Mouse (Mus musculus): ENCODE results near the gene Acacb. TPM values are rescaled to one million over a fixed set of nuclear protein-coding genes. Genes with fewer than 3 reads are reported as not detected.

The Acacb gene
- total and polyA plus RNA-seq, 2 experiments from 2014 or later, result 2.0 to 5.6 TPM

- no peak for ATAC-seq (ENCODE audit: low FRiP score)
- Histone ChIP-seq H3K9me3 (ENCODE audit: low read length) (no peaks in the 10 kb centered on the region), H3K4me2 (ENCODE audit: low read depth, low read length, poor library complexity, severe bottlenecking) (no peak overlapping the region), H3K4me1 (ENCODE audit: insufficient read depth, low read length) (no peaks in the 10 kb centered on the region), H3K27me3 (ENCODE audit: insufficient read depth, low read length) (no peaks in the 10 kb centered on the region), H3K27ac (ENCODE audit: low read depth, low read length) (no peak overlapping the region), H3K4me3 (ENCODE audit: low read depth, low read length) (no peak overlapping the region), H3K36me3 (ENCODE audit: insufficient read depth, low read length) (no peaks in the 10 kb centered on the region), H3K9ac (replicated peaks; ENCODE audit: low read length, poor library complexity, severe bottlenecking) (no peak overlapping the region)
- peak; percentile 40 for TF ChIP-seq CTCF (IDR thresholded peaks at IDR 0.05)
- no peak for DNase-seq (ENCODE audit: low spot score)
- WGBS, result 82% methylated on average over 12 of the region's 12 CpGs
Measured at GRCm38 (mm10) chr5:114188900-114189464, 42.6 kb downstream of the Acacb start.

DNA sequence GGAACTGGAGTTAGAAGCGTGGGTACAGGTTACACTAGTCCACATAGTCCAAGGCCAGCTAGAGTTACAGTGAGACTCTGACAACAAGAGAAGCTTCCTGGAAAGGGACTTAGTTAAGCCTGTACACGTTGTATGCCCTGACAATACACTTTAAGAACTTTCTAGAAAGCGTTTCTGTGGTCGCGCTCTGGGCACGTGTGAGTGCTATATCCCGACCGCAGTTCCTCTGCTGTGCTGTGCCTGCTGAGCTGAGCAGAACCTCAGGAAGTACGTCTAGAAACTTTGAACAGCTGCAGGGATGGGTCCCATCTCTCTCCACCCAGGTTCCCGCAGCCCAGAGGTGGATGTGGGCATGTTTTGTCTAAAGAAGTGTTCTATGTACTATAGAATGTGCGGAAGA is 47.8 kb downstream of the Acacb start:
- 85% methylated on average over 11 of the region's 11 CpGs for WGBS
- H3K4me1 ChIP-seq (ENCODE audit: insufficient read depth, low read length), result no peaks in the 10 kb centered on the region
- H3K36me3 ChIP-seq (ENCODE audit: insufficient read depth, low read length), result no peaks in the 10 kb centered on the region
- DNase-seq (ENCODE audit: low spot score), result no peak
- no peak overlapping the region for H3K9ac ChIP-seq (replicated peaks; ENCODE audit: low read length, poor library complexity, severe bottlenecking)
- no peaks in the 10 kb centered on the region for H3K27me3 ChIP-seq (ENCODE audit: insufficient read depth, low read length)
- ATAC-seq (ENCODE audit: low FRiP score), result no peak
- H3K27ac ChIP-seq (ENCODE audit: low read depth, low read length), result no peak overlapping the region
- no peak for TF ChIP-seq CTCF (IDR thresholded peaks at IDR 0.05)
- H3K4me3 ChIP-seq (ENCODE audit: low read depth, low read length), result no peak overlapping the region
- H3K9me3 ChIP-seq (ENCODE audit: low read length), result no peaks in the 10 kb centered on the region
- H3K4me2 ChIP-seq (ENCODE audit: low read depth, low read length, poor library complexity, severe bottlenecking), result no peak overlapping the region

GRCm38 (mm10) chr5:114199116-114199777 is 52.9 kb downstream of the Acacb start:
- H3K36me3 ChIP-seq (ENCODE audit: insufficient read depth, low read length), result no peaks in the 10 kb centered on the region
- ATAC-seq (ENCODE audit: low FRiP score), result no peak
- peak overlapping the region; percentile 9; the same call in 1 of the 2 replicates for H3K4me2 ChIP-seq (ENCODE audit: low read depth, low read length, poor library complexity, severe bottlenecking)
- DNase-seq (ENCODE audit: low spot score), result peak; percentile 12
- 14% methylated on average over 13 of the region's 13 CpGs for WGBS
- H3K27me3 ChIP-seq (ENCODE audit: insufficient read depth, low read length), result no peaks in the 10 kb centered on the region
- no peak overlapping the region for H3K9ac ChIP-seq (replicated peaks; ENCODE audit: low read length, poor library complexity, severe bottlenecking)
- no peaks in the 10 kb centered on the region for H3K9me3 ChIP-seq (ENCODE audit: low read length)
- H3K4me1 ChIP-seq (ENCODE audit: insufficient read depth, low read length), result peaks cover 2% of the 10 kb centered on the region; the same call in 1 of the 2 replicates
- H3K27ac ChIP-seq (ENCODE audit: low read depth, low read length), result no peak overlapping the region; the same call in 1 of the 2 replicates
- no peak overlapping the region for H3K4me3 ChIP-seq (ENCODE audit: low read depth, low read length)
- TF ChIP-seq CTCF (IDR thresholded peaks at IDR 0.05), result peak; percentile 21; the same call in 1 of the 2 replicates

GRCm38 (mm10) chr5:114206158-114206557 is 59.8 kb downstream of the Acacb start:
- no peaks in the 10 kb centered on the region for H3K9me3 ChIP-seq (ENCODE audit: low read length)
- no peak overlapping the region for H3K4me3 ChIP-seq (ENCODE audit: low read depth, low read length)
- no peaks in the 10 kb centered on the region for H3K27me3 ChIP-seq (ENCODE audit: insufficient read depth, low read length)
- H3K4me2 ChIP-seq (ENCODE audit: low read depth, low read length, poor library complexity, severe bottlenecking), result no peak overlapping the region
- TF ChIP-seq CTCF (IDR thresholded peaks at IDR 0.05), result no peak
- H3K4me1 ChIP-seq (ENCODE audit: insufficient read depth, low read length), result no peaks in the 10 kb centered on the region
- no peak for ATAC-seq (ENCODE audit: low FRiP score)
- H3K27ac ChIP-seq (ENCODE audit: low read depth, low read length), result no peak overlapping the region
- H3K36me3 ChIP-seq (ENCODE audit: insufficient read depth, low read length), result no peaks in the 10 kb centered on the region
- DNase-seq (ENCODE audit: low spot score), result no peak
- 90% methylated on average over 2 of the region's 2 CpGs for WGBS
- H3K9ac ChIP-seq (replicated peaks; ENCODE audit: low read length, poor library complexity, severe bottlenecking), result no peak overlapping the region

DNA sequence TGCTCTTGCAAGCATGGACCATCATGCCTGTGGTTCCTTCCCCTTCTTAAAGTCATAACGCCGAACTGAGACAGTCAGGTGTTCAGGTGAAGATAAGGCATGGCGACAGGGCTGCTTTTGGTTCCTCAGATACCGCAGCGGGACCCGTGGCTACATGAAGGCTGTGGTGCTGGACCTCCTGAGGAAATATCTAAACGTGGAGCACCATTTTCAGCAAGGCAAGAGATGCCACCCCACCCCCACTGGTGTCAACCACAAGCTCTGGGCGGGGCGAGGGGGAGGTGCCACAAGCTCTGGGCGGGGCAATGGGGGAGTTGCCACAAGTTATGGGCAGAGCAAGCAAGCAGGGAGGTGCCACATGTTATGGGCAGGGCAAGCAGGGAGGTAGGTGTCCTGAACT is 66.8 kb downstream of the Acacb start:
- H3K9ac ChIP-seq (replicated peaks; ENCODE audit: low read length, poor library complexity, severe bottlenecking), result no peak overlapping the region
- DNase-seq (ENCODE audit: low spot score) (no peak), ATAC-seq (ENCODE audit: low FRiP score) (no peak)
- H3K4me1 ChIP-seq (ENCODE audit: insufficient read depth, low read length), result no peaks in the 10 kb centered on the region
- no peaks in the 10 kb centered on the region for H3K27me3 ChIP-seq (ENCODE audit: insufficient read depth, low read length)
- H3K9me3 ChIP-seq (ENCODE audit: low read length), result no peaks in the 10 kb centered on the region
- H3K4me3 ChIP-seq (ENCODE audit: low read depth, low read length), result no peak overlapping the region
- no peaks in the 10 kb centered on the region for H3K36me3 ChIP-seq (ENCODE audit: insufficient read depth, low read length)
- no peak for TF ChIP-seq CTCF (IDR thresholded peaks at IDR 0.05)
- no peak overlapping the region for H3K27ac ChIP-seq (ENCODE audit: low read depth, low read length)
- no peak overlapping the region for H3K4me2 ChIP-seq (ENCODE audit: low read depth, low read length, poor library complexity, severe bottlenecking)
- 75% methylated on average over 10 of the region's 10 CpGs for WGBS

DNA sequence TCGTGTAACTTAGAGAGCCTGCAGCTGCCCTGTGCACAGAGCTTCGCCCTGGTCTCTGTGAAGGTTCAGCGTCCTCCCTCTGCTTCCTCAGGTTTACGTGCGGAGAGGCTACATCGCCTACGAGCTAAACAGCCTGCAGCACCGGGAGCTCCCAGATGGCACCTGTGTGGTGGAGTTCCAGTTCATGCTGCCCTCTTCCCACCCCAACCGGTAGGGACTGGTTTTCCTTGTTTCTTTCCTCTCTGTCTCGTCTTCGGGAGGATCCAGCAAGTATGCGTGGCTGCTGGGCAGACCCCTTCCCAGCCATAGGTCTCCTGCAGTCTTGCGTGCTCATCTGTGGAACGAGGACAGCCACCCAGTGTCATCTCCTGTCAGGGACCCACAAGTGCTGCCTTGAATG is 72.4 kb downstream of the Acacb start:
- ATAC-seq (ENCODE audit: low FRiP score) (no peak), DNase-seq (ENCODE audit: low spot score) (no peak)
- Histone ChIP-seq H3K36me3 (ENCODE audit: insufficient read depth, low read length) (no peaks in the 10 kb centered on the region), H3K9me3 (ENCODE audit: low read length) (no peaks in the 10 kb centered on the region), H3K9ac (replicated peaks; ENCODE audit: low read length, poor library complexity, severe bottlenecking) (no peak overlapping the region), H3K27ac (ENCODE audit: low read depth, low read length) (no peak overlapping the region), H3K4me3 (ENCODE audit: low read depth, low read length) (no peak overlapping the region), H3K4me2 (ENCODE audit: low read depth, low read length, poor library complexity, severe bottlenecking) (no peak overlapping the region), H3K4me1 (ENCODE audit: insufficient read depth, low read length) (no peaks in the 10 kb centered on the region), H3K27me3 (ENCODE audit: insufficient read depth, low read length) (no peaks in the 10 kb centered on the region)
- no peak for TF ChIP-seq CTCF (IDR thresholded peaks at IDR 0.05)
- 83% methylated on average over 14 of the region's 14 CpGs for WGBS

Measured in midbrain, postnatal 0 days (tissue).